Mouse (Mus musculus) urinary bladder, postnatal 25 days (tissue): ENCODE data around the gene Phykpl.

Experiments used
- DNase-seq: peaks from one replicate; pipeline ENCODE4 v3.0.0; 2022; ENCODE audit warnings: low spot score

Gene Phykpl

DNA sequence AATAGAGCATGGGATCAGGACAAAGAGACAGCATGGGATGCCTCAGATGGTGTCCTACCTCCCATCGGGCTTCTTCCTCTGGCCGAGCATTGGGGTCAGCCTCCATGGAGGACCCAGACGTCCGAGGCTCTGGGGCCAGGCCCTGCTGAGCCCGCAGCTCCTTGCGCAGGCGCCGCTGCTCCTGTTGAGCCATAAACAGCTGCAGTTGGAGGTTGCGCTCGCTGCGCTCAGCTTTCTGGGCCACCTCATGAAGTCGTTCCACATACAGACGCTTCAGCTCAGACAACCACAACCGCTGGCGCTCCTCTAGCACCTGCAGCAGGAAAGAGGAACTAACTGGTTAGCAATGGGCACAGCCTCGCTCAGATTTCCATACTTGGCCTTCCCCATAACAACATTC, 59.7 kb downstream of the Phykpl start:
- DNase-seq, result no peak

DNA sequence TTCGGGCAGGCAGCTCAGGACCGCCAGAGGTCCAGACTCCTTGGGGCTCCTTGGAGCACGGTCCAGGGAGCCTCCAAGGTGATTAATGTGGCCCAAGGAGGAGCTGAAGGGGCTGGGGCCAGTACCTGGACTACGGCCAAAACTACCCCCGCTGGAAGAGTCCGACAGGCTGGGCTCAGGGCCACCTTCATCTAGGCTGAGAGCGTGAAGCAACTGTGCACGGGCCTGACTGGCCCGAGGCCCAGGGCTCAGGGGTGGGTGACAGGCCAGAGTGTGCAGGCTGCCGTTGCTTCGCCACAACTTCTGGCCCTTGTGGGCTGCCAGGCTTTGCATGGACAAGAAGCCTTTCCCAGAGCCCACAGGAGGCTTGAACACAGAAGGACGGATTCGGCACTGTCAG, 60.7 kb downstream of the Phykpl start:
- no peak for DNase-seq

DNA sequence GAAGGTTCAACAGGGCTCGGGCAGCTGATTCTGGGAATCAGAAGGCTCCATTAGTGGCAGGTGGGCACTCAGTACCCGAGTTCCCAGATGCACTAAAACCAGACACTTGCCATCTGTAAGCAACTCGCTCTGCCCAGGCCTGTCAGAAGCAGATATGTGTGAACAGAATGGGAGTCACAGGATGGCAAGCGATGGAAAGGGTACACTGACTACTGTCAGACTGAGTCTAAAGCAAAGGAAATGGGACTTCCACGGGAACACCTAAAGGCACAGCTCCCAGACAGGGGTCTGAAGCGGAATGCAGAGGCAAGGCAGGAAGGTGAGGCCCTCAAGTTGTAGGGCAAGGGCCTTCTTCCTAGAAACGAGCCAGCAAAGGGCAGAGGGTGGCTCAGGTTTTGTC, 61.7 kb downstream of the Phykpl start:
- no peak for DNase-seq

DNA sequence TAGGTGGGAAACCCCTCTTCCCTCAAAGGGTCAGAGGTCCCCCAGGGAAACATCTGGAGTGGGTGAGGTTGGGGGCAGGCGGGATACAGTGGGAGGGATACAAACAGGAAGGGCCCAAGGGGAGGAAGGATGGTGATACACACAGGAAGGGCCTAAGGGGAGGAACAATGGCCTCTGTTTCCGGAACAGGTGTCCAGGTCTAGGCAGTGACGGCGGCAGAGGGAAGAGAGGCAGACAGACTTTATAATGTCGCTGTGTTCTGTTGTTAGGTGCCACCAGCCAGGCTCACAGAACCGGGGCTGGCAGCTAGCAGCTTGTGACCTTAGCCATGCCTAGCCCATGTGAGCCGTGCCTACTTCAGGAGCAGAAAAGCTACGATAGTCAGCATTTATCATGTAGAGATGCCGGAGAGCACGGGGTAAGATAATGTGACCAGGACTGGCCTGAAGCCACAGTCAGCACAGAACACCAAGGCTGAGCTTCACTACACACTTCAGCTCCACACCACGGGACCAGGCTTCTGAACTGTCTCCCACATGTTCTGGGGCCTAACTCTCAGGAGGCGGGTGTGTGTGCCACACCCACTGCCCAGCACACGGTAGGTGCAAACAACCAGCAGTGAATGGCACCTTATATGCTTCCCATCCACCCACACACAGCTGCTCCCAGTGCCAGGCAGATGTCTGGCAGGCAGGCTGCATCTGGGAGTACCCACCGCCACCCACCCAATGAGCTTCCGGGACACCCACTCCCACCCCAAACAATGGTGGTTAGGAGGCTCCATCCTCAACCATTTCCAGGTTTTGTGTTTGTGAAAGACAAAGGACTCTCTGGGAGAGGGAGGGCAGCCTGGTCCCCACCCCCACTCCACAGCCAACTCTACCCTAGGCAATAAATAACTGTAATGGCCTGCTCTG, 62.5 kb downstream of the Phykpl start:
- DNase-seq, result no peak

DNA sequence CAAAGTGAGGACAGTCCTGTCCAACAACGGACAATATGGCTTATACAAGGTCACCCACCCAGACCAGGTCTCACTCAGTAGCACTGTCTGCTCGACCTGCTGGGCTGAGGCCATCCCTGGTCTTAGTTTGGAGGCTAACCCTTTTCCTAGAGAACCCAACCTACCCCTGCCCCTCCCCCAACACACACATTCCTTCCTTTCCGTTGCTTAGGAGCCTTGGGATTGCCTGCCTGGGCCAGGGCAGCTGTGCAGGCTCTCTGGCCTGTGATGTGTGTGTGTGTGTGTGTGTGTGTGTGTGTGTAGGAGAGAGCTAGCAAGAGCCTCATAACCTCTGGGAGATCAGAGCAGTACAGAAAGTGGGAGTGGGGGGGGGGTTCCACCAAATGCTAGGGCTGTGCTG, 64.0 kb downstream of the Phykpl start:
- no peak for DNase-seq

DNA sequence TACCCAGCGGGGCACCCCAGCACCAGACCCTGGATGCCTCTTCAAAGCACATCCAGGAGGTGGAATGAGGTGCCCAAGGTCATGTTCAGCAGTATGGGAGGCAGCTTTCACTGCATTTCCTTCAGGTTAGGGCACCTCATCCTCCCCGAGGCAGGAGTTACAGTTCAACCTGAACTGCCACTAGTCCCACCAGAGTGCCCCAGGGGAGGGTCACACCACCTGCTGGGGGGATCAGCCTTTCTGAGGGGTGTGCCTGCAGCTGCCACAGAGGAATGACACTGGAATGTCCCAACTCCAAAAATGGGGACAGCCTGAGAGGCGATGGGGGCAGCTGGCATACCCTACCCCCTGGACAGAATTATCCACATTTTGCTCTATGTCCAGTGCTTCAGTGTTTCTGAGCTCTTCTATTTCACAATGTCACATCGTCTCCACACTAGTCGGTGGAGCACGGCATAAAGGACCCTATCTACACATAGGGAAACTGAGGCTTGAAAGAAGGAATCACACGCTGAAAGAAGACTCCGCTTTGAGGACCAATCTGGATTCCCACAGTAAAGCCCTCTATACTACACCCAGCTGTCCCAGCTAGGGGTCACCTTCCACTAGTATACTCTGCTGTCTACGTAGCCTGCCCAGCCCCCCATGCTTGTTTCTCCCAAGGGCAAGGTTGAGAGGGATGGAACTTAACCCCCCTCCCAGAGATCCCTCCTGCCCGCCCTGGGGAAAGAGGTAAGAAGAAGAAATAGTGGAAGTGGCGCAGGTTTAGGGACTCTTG, 64.7 kb downstream of the Phykpl start:
- DNase-seq, result no peak

DNA sequence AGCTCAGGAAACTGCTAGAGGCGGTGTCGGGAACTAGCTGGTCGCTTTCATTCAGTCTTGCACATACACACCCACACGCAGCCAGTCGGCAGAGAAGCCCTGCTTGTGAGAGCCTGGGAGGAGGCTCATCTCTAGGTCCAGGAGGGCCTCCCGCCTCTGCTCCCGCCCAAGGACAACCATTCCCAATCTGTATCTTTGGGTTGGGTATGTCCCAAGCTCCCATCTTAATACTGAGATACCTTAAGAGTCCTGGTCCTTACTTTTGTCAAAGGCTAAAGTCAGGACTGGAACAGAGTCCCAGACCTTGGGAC, 65.3 kb downstream of the Phykpl start:
- no peak for DNase-seq

DNA sequence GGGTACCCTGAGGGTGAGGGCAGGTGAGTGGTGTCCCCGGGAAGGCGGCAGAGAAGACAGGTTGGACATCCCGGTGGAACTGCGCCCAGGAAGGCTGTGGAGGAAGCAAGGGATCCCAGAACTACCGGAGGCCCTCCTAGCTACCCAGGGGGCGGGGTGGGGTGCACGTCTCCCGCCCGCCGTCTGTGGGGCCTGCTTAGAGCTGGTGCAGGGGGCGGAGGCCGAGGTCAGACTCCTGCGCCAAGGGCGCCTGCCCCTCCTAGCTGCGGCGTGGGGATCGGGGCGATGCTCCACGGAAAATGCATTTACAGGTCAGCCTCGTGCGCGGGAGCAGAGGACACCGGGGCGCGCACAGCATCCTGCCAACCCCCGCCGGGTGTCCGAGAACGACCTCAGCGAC, 65.7 kb downstream of the Phykpl start:
- peak; percentile 23 for DNase-seq

DNA sequence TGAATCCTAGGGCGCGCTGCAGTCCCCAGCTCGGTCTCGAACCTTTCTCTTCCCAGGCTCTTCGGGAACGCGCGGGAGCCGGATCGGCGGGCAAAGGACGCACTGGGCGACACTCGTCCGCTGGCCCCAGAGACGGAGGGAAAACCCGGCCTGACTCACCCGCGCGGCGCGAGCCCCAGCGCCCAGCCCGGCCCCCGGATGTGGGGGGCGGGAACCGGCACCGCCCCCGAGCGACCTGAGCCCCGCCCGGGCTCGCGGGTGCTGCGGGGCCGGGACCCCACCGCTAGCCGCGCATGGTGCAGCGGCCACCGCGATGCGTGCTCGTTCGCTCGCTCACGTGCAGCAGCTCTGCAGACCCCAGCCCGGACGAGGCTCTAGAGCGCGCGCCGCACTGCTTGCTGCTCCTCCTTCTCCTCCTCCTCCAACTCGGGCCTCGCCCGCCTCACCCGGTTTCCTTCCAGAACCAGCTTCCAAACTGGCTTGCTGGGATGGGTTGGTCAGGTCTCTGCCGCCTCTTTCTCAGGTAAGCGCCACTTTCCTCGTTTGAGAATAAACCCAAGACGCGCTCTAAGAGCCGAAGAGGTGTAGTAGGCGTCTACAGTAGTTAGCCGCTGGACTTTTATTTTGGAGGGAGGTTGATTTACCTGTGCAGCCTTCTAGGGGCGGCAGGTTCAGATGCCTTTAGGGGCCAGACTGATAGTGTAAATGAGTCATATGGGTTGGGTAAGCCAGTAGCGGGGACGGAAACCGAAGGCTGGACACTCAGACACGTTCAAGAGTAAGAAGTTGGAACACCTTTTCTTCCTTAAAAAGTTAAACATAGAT, 66.3 kb downstream of the Phykpl start, which contains the start of the genes N4bp3 and D930048N14Rik:
Gene N4bp3 (minus strand): TSS at position 152 of the 825 bp plus-strand sequence.
Gene D930048N14Rik (plus strand): TSS at position 264 of the 825 bp plus-strand sequence.
- DNase-seq, result peak; percentile 74

DNA sequence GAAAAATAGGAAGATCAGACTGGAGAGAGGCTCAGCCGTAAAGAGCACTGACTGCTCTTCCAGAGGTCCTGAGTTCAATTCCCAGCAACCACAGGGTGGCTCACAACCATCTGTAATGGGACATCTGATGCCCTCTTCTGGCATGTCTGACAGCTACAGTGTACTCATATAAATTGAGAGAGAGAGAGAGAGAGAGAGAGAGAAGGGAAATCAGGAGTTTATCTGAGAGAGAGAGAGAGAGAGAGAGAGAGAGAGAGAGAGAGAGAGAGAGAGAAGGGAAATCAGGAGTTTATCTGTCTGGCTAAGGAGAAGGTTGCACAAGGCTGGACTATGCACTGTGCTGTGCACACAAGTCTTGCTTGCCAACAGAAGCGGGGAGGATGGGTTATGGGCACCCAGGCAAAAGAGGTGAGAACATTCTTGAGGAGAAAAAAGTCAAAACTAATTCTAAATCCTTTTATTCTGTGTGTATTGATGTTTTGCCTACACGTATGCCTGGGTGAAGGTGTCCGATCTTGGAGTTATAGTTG, 68.4 kb downstream of the Phykpl start:
- no peak for DNase-seq

DNA sequence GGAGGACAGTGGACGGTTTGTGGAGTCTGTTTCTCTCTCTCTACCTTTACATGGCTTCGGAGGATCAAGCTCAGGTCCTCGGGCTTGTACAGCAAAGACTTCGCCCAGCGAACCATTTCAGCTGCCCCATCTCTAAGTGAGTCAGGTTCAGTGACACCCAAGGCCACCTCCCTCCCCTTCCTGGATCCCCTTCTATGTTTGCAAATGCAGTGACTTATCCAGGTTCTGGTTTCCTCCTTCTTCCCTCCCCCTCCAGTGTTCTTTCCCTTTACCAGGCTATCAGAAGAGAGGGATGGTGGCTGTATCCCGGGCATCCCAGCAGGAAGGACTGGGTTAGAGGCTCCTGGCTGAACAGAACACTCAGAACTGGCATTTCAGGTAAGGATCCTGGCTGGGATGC, 69.2 kb downstream of the Phykpl start:
- DNase-seq, result no peak
